In the genomic region with DNA sequence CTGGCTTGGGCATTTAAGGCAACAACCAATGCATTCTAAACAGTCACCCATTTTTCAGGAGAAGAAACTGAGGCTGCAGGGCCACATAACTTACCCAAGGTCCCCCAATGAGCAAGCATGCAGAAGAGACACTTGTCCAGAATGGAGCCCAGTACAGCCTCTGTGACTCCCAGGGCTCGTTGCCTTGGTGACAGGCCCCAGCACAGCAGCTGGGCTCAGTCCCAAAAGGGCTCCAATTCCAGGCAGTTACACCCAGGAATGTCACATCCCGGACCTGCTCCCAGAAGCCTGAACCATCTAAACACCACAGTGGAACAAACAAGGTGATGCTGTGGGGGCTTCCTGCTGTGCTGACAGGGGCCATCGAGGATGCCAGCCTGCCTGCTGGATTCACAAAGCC, we compare ENCODE assay signal across 13 mouse cellular contexts. TPM values are rescaled to one million over a fixed set of nuclear protein-coding genes. Genes with fewer than 3 reads are reported as not detected.
DNase-seq lines count a peak whose midpoint lies in the region; ATAC-seq and TF ChIP-seq lines count a peak whose summit lies in the region.
"Had no signal": no experiment of that assay in that cellular context is flagged by ENCODE, and none has a peak within 500 bp of the region (broad histone marks: within the 10 kb centered on the region; RNA-seq: fewer than 3 reads in every experiment).

No protein-coding gene starts in this region.

- no peak overlapping the region for H3K27ac ChIP-seq in forebrain, embryonic 16.5 days (ENCODE audit: low read length)
- no peak overlapping the region for H3K27ac ChIP-seq in forebrain, embryonic 10.5 days
- H3K27ac ChIP-seq in lung, embryonic 14.5 days (ENCODE audit: low read depth), result no peak overlapping the region
- H3K27ac ChIP-seq in midbrain, embryonic 16.5 days (ENCODE audit: low read length), result peak overlapping the region; percentile 65; the same call in 1 of the 2 replicates
- H3K27ac ChIP-seq: liver, embryonic 13.5 days had no signal

- 18% methylated on average over 3 of the region's 3 CpGs for WGBS in forebrain, embryonic 16.5 days
- 44% methylated on average over 3 of the region's 3 CpGs for WGBS in forebrain, embryonic 10.5 days
- whole genome bisulfite sequencing in lung, embryonic 14.5 days, result 34% methylated on average over 3 of the region's 3 CpGs
- WGBS in midbrain, embryonic 16.5 days, result 30% methylated on average over 3 of the region's 3 CpGs

- ATAC-seq in forebrain, embryonic 16.5 days, result 0 out of 2 replicates have a peak, but pooled peaks have one; percentile 32
- ATAC-seq in lung, embryonic 14.5 days (ENCODE audit: insufficient read depth), result no peak; the same call in 1 of the 2 replicates
- peak; percentile 33; the same call in 1 of the 2 replicates for ATAC-seq in midbrain, embryonic 16.5 days

- H3K9me3 ChIP-seq in forebrain, embryonic 16.5 days (ENCODE audit: control insufficient read depth, low read length), result no peaks in the 10 kb centered on the region
- H3K9me3 ChIP-seq in forebrain, embryonic 10.5 days, result no peaks in the 10 kb centered on the region
- H3K9me3 ChIP-seq in lung, embryonic 14.5 days (ENCODE audit: low read depth, low read length), result no peaks in the 10 kb centered on the region
- H3K9me3 ChIP-seq in midbrain, embryonic 16.5 days (replicated peaks; ENCODE audit: control insufficient read depth, low read length, poor library complexity, severe bottlenecking), result no peaks in the 10 kb centered on the region
- H3K9me3 ChIP-seq: liver, embryonic 13.5 days; megakaryocyte, embryonic 14.5 days had no signal

- H3K4me2 ChIP-seq in forebrain, embryonic 16.5 days (ENCODE audit: low read length), result no peak overlapping the region
- H3K4me2 ChIP-seq in lung, embryonic 14.5 days, result no peak overlapping the region
- H3K4me2 ChIP-seq in midbrain, embryonic 16.5 days (ENCODE audit: low read length), result no peak overlapping the region
- H3K4me2 ChIP-seq: liver, embryonic 13.5 days had no signal

- H3K27me3 ChIP-seq in forebrain, embryonic 16.5 days (replicated peaks; ENCODE audit: control insufficient read depth, insufficient read depth, low read length), result no peaks in the 10 kb centered on the region
- peaks cover 86% of the 10 kb centered on the region for H3K27me3 ChIP-seq in forebrain, embryonic 10.5 days (ENCODE audit: poor library complexity, severe bottlenecking)
- H3K27me3 ChIP-seq in lung, embryonic 14.5 days (ENCODE audit: insufficient read depth, low read length), result peaks cover 18% of the 10 kb centered on the region
- H3K27me3 ChIP-seq in midbrain, embryonic 16.5 days (ENCODE audit: control insufficient read depth, insufficient read depth, low read depth, low read length), result no peaks in the 10 kb centered on the region

- H3K36me3 ChIP-seq in forebrain, embryonic 16.5 days (ENCODE audit: control insufficient read depth, insufficient read depth), result no peaks in the 10 kb centered on the region
- H3K36me3 ChIP-seq in forebrain, embryonic 10.5 days (replicated peaks), result no peaks in the 10 kb centered on the region
- no peaks in the 10 kb centered on the region for H3K36me3 ChIP-seq in lung, embryonic 14.5 days (ENCODE audit: insufficient read depth)
- H3K36me3 ChIP-seq in midbrain, embryonic 16.5 days (ENCODE audit: control insufficient read depth, insufficient read depth, low read length), result no peaks in the 10 kb centered on the region
- H3K36me3 ChIP-seq: liver, embryonic 13.5 days had no signal

- H3K9ac ChIP-seq in forebrain, embryonic 16.5 days (replicated peaks; ENCODE audit: low read depth, low read length), result no peak overlapping the region
- H3K9ac ChIP-seq in lung, embryonic 14.5 days, result no peak overlapping the region
- peak overlapping the region; percentile 39; the same call in 1 of the 2 replicates for H3K9ac ChIP-seq in midbrain, embryonic 16.5 days (ENCODE audit: low read depth, low read length)
- H3K9ac ChIP-seq: liver, embryonic 13.5 days had no signal

- no peak for DNase-seq in forebrain, embryonic 10.5 days (ENCODE audit: extremely low spot score, low spot score)
- DNase-seq in lung, embryonic 14.5 days, result peak; percentile 42
- no peak for DNase-seq in lung, adult 18-20 months
- DNase-seq in gastrocnemius, postnatal 10 days, result peak; percentile 53
- DNase-seq in frontal cortex, postnatal 25 days (ENCODE audit: low spot score in 2 of 2), result no peak
- DNase-seq in spleen, adult 12 weeks (ENCODE audit: low spot score), result no peak
- DNase-seq: adrenal gland, postnatal 10 days; cerebellum, adult 11-12 months; kidney, adult 18-20 months; liver, embryonic 13.5 days had no signal

- peaks cover 43% of the 10 kb centered on the region for H3K4me1 ChIP-seq in forebrain, embryonic 16.5 days (replicated peaks; ENCODE audit: control insufficient read depth, insufficient read depth, low read length)
- peaks cover 62% of the 10 kb centered on the region for H3K4me1 ChIP-seq in forebrain, embryonic 10.5 days
- H3K4me1 ChIP-seq in lung, embryonic 14.5 days (ENCODE audit: insufficient read depth), result no peaks in the 10 kb centered on the region
- peaks cover 47% of the 10 kb centered on the region for H3K4me1 ChIP-seq in midbrain, embryonic 16.5 days (ENCODE audit: control insufficient read depth, insufficient read depth, low read length)
- H3K4me1 ChIP-seq: liver, embryonic 13.5 days; megakaryocyte, embryonic 14.5 days had no signal

- TF ChIP-seq CTCF in lung, embryonic 14.5 days (IDR thresholded peaks at IDR 0.05; ENCODE audit: low read depth), result no peak

- no peak overlapping the region for H3K4me3 ChIP-seq in forebrain, embryonic 16.5 days (replicated peaks; ENCODE audit: low read length)
- no peak overlapping the region for H3K4me3 ChIP-seq in forebrain, embryonic 10.5 days
- no peak overlapping the region for H3K4me3 ChIP-seq in lung, embryonic 14.5 days (ENCODE audit: low read depth, low read length)
- no peak overlapping the region for H3K4me3 ChIP-seq in midbrain, embryonic 16.5 days (ENCODE audit: low read depth, low read length)
- H3K4me3 ChIP-seq: liver, embryonic 13.5 days; megakaryocyte, embryonic 14.5 days had no signal

RNA-seq across cellular contexts. Expression of gene Shisal1, which starts 6.1 kb away (rescaled TPM):
- 8.1 and 13.5 TPM in 2 replicates for polyA plus RNA-seq in forebrain, embryonic 16.5 days (2015; fragmentation: Nextera tagmentation; extraction: Ambion mirVana)
- 1.0 TPM in 2 replicates for polyA plus RNA-seq in forebrain, embryonic 10.5 days (2016; fragmentation: Nextera tagmentation; extraction: Ambion mirVana)
- polyA plus RNA-seq in lung, embryonic 14.5 days (2014; fragmentation: Nextera tagmentation; extraction: Ambion mirVana), result 1.1 and 1.9 TPM in 2 replicates
- total RNA-seq in gastrocnemius, postnatal 10 days (2021), result 10 to 100 TPM; 11.1 to 16.4 TPM
- polyA plus RNA-seq in midbrain, embryonic 16.5 days (2015; fragmentation: Nextera tagmentation; extraction: Ambion mirVana), result 20.3 and 24.1 TPM in 2 replicates

Comparison
In these comparisons a context has a peak if more than half of its experiments do, and no peak if none do; other contexts are left out.
1. DNase-seq: peak in lung, embryonic 14.5 days (single experiment) and gastrocnemius, postnatal 10 days (single experiment); none in forebrain, embryonic 10.5 days (single experiment), lung, adult 18-20 months (0 of 2), frontal cortex, postnatal 25 days (0 of 2) and spleen, adult 12 weeks (single experiment).